Mouse (Mus musculus) layer of hippocampus, postnatal 25 days (tissue): ENCODE results near the gene Tmem80. TPM values are rescaled to one million over a fixed set of nuclear protein-coding genes. Genes with fewer than 3 reads are reported as not detected.

Experiments
- DNase-seq, 2 experiments: peaks; one replicate each; pipeline ENCODE4 v3.0.0; 2022; ENCODE audit warnings: mixed read lengths in 2 of 2, low spot score in 1 of 2; ENCODE audit errors: extremely low spot score in 1 of 2
- total RNA-seq, 2 experiments: library from RNA; stranded (reverse); gene quantifications; 2 replicates each; pipeline ENCODE4 v1.2.3; 2021

Gene Tmem80
- total RNA-seq: 10 to 100 TPM; 28.8 to 39.3 TPM

DNA sequence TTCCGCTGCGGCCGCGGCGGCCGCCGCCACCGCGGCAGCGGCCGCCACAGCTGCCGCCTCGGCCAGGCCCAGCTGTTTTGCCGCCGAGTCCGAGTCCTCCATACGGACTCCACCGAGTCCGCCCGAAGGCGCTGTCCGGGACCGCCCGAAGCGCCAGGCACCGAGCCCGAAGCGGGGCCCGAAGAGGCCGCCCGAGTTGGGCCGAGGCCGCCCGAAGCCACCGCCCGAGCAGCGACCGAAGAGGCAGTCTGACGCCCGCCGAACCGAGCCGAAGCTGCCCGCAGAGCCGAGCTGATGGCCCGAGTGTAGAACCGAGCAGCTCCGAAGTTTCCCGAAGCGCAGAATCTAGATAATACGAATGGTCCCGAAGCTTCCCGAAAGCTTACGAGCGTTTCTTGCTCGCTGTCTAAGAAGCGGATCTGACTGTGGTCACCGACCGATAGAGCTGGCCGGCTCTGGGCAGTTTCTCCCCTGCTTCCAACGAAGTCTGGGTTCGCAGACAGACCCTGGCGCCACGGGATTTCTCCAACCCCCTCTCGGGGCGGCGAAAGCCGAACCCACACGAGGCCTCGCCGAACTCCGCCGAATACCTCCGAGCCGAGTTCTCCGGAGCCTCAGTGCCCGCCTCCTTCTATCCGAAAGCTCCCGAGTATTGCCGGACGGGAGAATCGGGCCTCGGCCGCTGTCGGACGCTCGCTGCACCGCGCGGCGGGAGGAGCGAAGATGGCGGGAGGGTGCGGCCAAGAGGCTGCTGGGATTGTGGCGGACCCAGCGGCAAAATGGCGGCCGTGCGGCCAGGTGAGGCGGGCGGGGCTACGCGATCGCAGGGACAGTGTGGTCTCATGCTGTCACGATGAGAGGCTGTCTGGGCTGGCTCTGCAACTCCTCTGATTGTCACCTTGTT, at the start of gene Tmem80, which contains the start of gene Deaf1:
Gene Tmem80 (plus strand): TSS at position 271 of the 904 bp plus-strand sequence.
Gene Deaf1 (minus strand): TSS at position 222 of the 904 bp plus-strand sequence.
- peak; percentile 99 to 100 for DNase-seq

DNA sequence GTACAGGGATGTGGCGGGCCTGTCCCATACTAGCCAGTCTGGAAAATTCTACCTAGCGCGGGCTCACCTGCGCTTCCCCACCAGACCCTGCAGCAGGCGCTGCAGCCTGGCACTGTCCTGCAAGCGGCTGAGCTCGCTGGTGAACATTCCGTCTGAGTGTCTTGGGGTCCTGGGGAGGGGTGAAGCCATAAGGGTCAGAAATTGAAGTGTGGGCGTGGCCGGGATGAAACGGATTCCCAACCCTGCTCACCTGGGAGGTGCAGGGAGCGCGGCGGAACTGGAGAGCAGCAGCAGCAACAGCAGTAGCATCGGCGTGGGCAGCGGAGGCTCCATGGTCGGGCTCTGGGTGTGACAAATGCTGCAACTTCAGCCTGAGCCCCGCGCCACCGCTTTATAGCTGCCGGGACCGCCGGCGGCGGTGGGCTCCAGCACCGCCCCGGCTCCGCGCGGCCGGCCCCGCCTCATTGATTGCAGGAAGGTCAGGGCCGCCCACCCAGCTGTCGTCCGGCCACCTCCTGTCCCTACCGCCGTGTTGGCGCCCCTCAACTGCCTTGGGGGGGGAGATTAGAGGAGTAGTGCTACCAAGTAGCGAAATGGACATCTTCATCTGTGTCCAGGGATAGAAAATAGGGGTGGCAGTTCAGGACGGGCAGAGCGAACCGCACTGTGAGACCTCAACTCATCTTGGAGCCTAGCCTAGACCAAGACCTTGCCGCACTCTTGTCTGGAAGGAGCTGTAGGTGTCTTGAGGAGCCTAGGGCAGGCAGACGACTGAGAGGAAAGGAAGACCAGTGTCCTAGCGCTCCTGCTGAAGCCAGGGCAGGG, 48.6 kb upstream of the Tmem80 start, which contains the start of gene Sct:
Gene Sct (minus strand): TSS at position 368 of the 825 bp plus-strand sequence.
- DNase-seq: no peak

- DNase-seq: no peak
Observed at GRCm38 (mm10) chr7:141281442-141281841, 46.1 kb upstream of the Tmem80 start.

DNA sequence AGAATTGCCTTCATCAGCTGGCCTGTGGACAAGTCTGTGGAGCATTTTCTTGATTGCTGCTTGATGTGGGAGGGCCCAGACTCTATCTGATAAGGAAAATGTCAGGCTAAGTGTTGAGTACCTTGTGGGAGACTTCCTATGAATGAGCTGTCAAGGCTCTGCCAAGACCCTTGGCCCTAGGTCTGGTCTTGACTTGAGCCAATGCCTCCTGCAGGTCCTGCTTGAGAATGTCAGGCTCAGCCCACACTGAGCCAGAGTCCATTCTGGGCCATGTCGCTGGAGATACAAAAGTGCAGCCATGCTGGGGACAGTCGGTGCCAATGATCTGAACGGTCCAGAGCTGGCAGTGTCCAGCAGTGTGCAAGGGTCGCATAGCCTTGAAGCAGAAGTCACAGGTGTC, 44.8 kb upstream of the Tmem80 start:
- no peak for DNase-seq

GRCm38 (mm10) chr7:141288042-141288441, 39.5 kb upstream of the Tmem80 start:
- DNase-seq: no peak

DNA sequence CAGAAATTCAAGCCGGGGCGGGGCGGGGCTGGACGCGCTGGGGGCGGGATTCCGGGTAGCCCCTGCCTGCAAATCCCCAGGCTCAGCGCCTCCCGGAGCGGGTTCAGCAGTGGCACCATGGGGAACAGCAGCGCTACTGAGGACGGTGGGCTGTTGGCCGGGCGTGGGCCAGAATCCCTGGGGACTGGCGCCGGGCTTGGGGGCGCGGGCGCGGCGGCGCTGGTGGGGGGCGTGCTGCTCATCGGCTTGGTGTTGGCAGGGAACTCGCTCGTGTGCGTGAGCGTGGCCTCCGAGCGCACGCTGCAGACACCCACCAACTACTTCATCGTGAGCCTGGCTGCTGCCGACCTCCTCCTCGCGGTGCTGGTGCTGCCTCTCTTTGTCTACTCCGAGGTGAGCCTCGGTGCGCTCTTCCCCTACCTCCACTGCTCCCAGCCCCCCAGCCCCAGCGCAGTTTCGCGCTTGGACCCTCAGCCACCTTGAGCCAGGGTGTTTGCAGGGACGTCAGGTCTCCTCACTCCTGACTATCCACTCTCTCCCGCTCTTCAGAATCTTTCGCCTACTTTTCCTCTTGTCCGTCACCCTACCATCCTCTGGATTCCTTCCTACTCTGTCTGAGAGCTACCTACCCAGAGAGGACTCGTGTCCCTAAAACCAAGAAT, 35.5 kb upstream of the Tmem80 start, which contains the start of gene Drd4:
Gene Drd4 (plus strand): TSS at position 86 of the 662 bp plus-strand sequence.
- DNase-seq: no peak

- DNase-seq: no peak
Observed at GRCm38 (mm10) chr7:141292583-141293388, 34.8 kb upstream of the Tmem80 start.

- DNase-seq: no peak
Observed at GRCm38 (mm10) chr7:141293852-141294471, 33.6 kb upstream of the Tmem80 start.

- no peak for DNase-seq
Observed at GRCm38 (mm10) chr7:141294479-141294878, 33.1 kb upstream of the Tmem80 start.

GRCm38 (mm10) chr7:141297926-141298650, 29.5 kb upstream of the Tmem80 start:
- DNase-seq: no peak

DNA sequence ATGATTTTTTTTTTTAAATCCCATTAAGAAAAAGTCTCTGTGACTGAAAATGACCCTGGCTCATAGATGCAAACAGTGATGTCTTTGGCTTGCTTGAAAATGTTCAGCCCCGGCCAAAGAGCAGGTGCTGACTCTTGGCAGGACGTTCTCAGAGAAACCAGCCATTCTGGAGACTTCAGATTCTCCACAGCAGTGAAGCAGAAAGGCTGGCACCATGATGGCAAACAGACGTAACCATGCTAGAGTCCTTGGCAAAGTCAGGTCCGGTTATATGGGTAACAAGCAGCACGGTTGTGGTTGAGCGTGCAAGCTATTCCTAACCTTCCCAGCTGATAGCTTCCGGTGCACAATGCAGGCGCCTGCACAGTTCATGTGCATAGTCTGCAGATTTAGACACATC, 28.4 kb upstream of the Tmem80 start:
- DNase-seq: no peak

- no peak for DNase-seq
Observed at GRCm38 (mm10) chr7:141301386-141301785, 26.2 kb upstream of the Tmem80 start.

DNA sequence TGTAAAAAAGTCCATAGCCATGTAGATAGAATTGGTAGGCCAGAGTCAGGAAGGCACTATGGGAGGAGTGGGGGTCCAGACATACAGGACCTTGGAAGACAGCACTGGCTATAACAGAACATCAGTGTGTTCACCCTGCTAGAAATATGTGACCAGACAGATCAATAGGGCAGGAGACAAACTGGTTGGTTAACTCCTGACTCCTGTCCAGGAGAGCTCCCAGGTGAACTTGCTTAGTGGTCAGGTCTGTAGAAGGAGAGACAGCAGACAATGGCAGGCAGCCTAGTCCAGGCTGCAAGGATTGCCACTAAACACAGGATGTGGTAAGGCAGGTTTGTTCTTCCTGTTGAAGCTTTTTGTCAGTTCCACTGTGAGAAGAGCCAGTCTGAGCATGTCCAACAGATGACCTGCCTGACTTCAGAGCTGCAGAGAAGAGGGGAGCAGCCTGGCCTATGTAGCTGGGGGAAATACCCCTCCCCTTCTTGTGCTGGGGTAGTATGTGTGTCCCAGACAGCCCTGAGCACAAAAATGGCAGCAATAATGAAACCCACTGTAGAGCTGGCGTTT, 24.8 kb upstream of the Tmem80 start:
- DNase-seq: no peak

GRCm38 (mm10) chr7:141304537-141304936, 23.0 kb upstream of the Tmem80 start:
- DNase-seq: no peak

DNA sequence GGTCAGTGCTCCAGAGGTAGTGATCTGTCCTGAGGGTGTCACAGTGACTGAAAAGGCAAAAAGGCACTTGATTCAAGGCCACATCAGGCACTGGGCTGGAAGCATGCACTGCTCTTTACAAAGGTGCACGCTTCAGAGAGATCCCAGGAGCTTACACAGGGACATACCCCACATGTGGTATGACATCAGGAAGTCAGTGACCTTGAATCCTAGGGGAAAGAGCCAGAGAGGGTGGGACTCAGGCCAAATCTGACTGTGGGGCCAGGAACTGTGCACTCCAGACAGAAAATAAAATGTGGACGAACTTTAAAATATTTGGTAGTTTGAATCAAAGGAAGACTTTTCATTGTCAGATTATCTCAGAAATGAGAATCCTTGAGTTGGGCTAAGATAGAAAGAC, 13.1 kb upstream of the Tmem80 start:
- DNase-seq: no peak

- DNase-seq: no peak
Observed at GRCm38 (mm10) chr7:141315076-141315475, 12.5 kb upstream of the Tmem80 start.

- DNase-seq: no peak
Observed at GRCm38 (mm10) chr7:141315974-141316373, 11.6 kb upstream of the Tmem80 start.

DNA sequence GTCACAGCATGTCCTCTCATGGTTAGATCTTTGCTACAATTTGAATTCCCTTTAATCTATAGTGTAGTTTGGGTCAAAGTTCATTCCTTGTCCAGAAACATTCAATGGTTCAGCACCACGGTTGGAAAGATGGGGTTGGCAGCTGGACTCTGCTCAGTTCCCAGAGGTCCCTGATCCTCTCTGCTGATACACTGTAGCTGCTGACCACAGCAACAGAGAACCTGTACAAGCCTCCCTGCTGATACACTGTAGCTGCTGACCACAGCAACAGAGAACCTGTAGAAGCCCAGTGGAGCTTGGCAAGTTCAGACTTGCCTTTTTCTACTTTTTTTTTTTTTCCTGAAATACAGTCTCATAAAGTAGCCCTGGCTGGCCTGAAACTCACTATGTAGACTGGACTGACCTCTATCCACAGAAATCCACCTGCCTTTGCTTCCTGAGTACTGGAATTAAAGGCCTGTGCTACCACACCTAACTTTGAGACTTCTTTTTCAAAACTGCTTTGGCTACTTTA, 9.9 kb upstream of the Tmem80 start:
- no peak for DNase-seq
